Mouse (Mus musculus) layer of hippocampus, postnatal 14 days (tissue): ENCODE data around the gene Apba2. TPM values are rescaled to one million over a fixed set of nuclear protein-coding genes. Genes with fewer than 3 reads are reported as not detected.
A peak's percentile ranks its signal among the peaks of the same experiment; 100 is the strongest.

Source experiments
- DNase-seq, 2 experiments: peaks; one replicate each; pipeline ENCODE4 v3.0.0; 2021 to 2022; ENCODE audit warnings: low spot score in 2 of 2, mixed read lengths in 1 of 2
- total RNA-seq, 2 experiments: library from RNA; stranded (reverse); gene quantifications; 2 replicates each; pipeline ENCODE4 v1.2.3; 2021

Gene Apba2
- total RNA-seq, 2 experiments from 2014 or later: 273 to 296 TPM

DNA sequence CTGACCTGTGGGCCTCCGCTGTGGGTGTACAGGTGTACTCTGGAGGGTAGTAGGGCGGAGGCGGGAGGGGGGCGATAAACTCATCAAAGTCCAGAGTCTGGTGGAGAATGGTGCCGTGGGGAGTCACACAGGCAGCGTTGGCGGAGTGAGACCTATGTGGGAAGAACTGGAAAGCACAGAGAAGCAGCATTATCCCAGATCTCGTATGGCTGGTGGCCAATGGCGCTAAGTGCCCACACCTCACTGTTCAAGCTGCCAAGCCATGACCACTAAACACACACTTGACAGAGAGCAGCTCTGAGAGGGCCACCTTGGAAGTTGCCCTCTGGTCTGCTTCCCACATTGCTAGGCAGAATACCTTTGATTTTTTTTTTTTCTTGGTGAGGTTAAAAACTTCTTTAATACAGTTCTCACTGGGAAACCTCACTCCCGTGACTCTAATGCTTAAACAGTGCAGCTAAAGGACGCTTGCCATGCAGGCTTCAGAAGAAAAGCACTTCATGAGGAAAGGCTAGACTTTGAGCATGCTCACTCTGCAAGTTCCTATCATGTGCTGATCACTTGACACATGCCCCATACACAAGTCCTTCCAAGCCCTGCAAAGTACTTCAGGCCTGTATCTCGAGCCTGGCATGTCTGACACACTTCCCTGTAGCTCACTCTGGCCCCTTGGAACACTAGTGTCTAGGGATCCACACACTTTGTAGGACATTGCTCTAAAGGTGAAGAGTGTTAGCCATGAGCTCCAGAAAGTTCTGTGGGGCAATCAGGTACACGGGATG, 275.4 kb downstream of the Apba2 start:
- no peak for DNase-seq

DNA sequence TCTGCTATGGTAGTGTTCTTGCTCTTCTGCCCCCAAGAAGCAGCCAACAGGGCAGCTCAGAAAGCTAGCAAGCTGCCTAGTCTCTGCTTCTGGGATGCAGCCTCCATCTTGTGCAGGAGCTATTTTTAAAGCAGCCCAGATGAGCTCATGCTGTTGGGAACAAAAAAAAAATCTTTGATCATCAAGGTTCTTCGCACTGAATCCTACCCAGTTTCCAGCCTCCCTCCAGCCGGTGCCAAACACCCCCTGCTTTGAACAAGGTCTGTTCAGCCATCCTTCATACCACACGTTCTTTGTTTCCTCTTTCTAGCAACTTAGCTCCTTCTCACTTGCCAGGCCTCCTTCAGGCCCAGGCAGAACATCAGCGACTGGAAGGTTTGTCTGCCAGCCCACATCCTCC, 278.0 kb downstream of the Apba2 start:
- DNase-seq: peak in 1 of 2 experiments; percentile 70

DNA sequence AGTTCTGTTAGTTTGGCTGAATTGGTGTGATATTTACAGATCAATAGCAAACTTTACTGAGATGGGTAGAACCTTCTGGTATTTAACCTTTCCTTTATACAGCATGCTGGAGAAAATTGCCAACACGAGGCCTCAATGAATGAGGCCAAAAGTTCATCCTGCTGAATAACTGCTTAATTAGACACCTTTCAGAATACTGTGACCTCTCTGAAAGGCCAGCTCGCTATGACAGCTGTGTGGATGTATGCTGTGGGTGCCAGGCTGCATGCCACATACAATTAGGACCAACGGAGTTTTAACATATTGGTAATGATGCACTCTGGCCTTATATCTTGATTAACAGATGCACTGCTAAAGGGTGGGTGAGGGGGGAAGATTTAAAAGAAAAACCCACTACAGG, 283.5 kb downstream of the Apba2 start:
- DNase-seq: no peak

DNA sequence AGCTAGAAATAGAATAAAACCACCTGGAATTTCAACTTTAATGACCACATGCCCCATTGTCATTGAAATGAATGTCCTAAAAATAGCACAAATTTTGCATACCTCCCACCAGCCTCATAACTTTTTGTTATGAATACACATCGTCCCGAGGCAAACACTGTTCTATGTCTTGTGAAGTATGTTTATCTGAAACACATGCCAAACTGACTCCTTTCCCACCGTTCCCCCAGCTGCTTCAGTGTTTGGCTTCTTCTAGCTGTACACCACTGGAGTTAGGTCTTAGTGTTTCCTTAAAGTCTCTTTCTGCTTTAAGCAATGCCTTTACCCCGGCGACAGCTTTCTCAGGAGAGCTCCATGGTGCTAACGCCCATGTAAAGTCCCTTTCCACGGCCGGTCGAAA, 289.6 kb downstream of the Apba2 start:
- DNase-seq: no peak

DNA sequence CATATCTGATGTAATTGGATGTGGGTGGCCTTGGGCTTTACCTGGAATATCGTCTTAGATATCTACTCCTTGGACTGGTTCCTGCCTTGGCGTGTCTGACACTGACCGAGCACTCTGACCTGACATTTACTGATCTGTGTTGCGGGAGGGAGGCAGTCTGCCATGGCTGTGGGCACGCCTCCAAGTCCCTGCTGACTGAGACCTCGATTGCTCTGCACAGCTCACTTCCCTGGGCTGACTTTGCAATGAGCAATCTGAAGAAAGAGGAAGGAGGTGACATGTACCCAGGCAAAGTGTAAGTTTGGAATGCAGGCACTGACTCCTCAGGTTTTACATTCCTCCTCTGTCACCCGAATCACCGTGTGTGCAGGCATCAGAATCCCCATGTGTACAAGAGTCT, 290.5 kb downstream of the Apba2 start:
- no peak for DNase-seq

DNA sequence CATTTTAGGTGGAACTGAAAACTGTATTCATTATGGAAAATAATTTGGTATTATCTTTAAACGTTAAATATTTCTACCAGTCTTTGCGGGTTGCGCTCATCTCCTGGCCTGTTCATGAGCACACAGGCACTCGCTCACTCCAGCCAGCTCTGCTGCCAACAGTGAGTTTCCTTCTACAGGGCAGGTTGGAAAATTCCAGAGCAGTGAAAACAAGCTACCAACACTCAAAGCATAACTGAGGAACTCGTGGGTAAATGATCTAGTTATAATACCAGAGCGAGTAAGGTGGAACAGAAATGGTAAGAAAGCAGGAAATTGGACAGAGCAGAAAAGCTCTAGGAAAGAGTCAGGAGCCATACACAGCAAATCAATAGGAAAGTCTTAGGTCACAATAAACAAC, 294.0 kb downstream of the Apba2 start:
- no peak for DNase-seq

Other genes with a start within 250 kb of the Apba2 start
- 10 to 100 TPM; 16.1 to 18.1 TPM for gene Mtmr10, start 214.1 kb upstream of the Apba2 start, total RNA-seq
- gene Fan1, start 127.6 kb upstream of the Apba2 start, total RNA-seq: 10 to 100 TPM; 10.4 to 12.1 TPM
- 10 to 100 TPM; 20.6 to 23.9 TPM for gene Mphosph10, start 109.4 kb upstream of the Apba2 start, total RNA-seq
- gene Mcee, start 109.1 kb upstream of the Apba2 start, total RNA-seq: 10 to 100 TPM; 45.3 to 60.0 TPM